Mouse (Mus musculus): ENCODE measurements around the gene Nfya.

Gene Nfya

GRCm38 (mm10) chr17:48343065-48343464 lies 66.6 kb downstream of the Nfya start:
- no peak for DNase-seq (ENCODE audit: low spot score)

GRCm38 (mm10) chr17:48341947-48342346 lies 67.8 kb downstream of the Nfya start:
- no peak for DNase-seq (ENCODE audit: low spot score)

- DNase-seq (ENCODE audit: low spot score): no peak
Measured at GRCm38 (mm10) chr17:48340267-48340666, 69.4 kb downstream of the Nfya start.

Data from urinary bladder, postnatal 10 days (tissue).